Mouse (Mus musculus) cerebellum, postnatal 4 days (tissue): Measurements from ENCODE around the gene Csk.

Experiments
- DNase-seq, 2 experiments: peaks; one replicate each; pipeline ENCODE4 v3.0.0; 2022; ENCODE audit warnings: low spot score in 2 of 2, mixed read lengths in 1 of 2

The Csk gene

GRCm38 (mm10) chr9:57657843-57658242 lies 4.4 kb upstream of the Csk start:
- no peak for DNase-seq

- no peak for DNase-seq
Measured at GRCm38 (mm10) chr9:57656631-57657350, 3.4 kb upstream of the Csk start.

- peak; percentile 97 to 98 for DNase-seq
Measured at GRCm38 (mm10) chr9:57655749-57656148, 2.3 kb upstream of the Csk start.

GRCm38 (mm10) chr9:57654966-57655365 lies 1.5 kb upstream of the Csk start:
- no peak for DNase-seq

- DNase-seq: no peak
Measured at GRCm38 (mm10) chr9:57652855-57653254, 576 bp downstream of the Csk start.

- no peak for DNase-seq
Measured at GRCm38 (mm10) chr9:57652351-57652750, 1.1 kb downstream of the Csk start.

- DNase-seq: peak in 1 of 2 experiments; percentile 72
Measured at GRCm38 (mm10) chr9:57650786-57651311, 2.6 kb downstream of the Csk start.

- DNase-seq: no peak
Measured at GRCm38 (mm10) chr9:57650130-57650785, 3.2 kb downstream of the Csk start.

- DNase-seq: no peak
Measured at GRCm38 (mm10) chr9:57647286-57648108, 5.9 kb downstream of the Csk start.

- no peak for DNase-seq
Measured at GRCm38 (mm10) chr9:57646551-57647103, 6.8 kb downstream of the Csk start.

GRCm38 (mm10) chr9:57644944-57645893 lies 8.2 kb downstream of the Csk start:
- peak; percentile 96 to 98 for DNase-seq

GRCm38 (mm10) chr9:57644442-57644943 lies 8.9 kb downstream of the Csk start:
- no peak for DNase-seq

GRCm38 (mm10) chr9:57643856-57644180 lies 9.6 kb downstream of the Csk start:
- no peak for DNase-seq

GRCm38 (mm10) chr9:57643169-57643855 lies 10.1 kb downstream of the Csk start:
- DNase-seq: no peak

- no peak for DNase-seq
Measured at GRCm38 (mm10) chr9:57641775-57642550, 11.5 kb downstream of the Csk start.

GRCm38 (mm10) chr9:57641022-57641421 lies 12.4 kb downstream of the Csk start:
- DNase-seq: no peak

- no peak for DNase-seq
Measured at GRCm38 (mm10) chr9:57640384-57640783, 13.0 kb downstream of the Csk start.

GRCm38 (mm10) chr9:57639661-57640328 lies 13.6 kb downstream of the Csk start:
- DNase-seq: no peak
